Mouse (Mus musculus): Measurements from ENCODE around the gene Crb2. TPM values are rescaled to one million over a fixed set of nuclear protein-coding genes. Genes with fewer than 3 reads are reported as not detected.

Gene Crb2
- polyA plus RNA-seq, 1 experiment from 2014 or later: 7.7 TPM

DNA sequence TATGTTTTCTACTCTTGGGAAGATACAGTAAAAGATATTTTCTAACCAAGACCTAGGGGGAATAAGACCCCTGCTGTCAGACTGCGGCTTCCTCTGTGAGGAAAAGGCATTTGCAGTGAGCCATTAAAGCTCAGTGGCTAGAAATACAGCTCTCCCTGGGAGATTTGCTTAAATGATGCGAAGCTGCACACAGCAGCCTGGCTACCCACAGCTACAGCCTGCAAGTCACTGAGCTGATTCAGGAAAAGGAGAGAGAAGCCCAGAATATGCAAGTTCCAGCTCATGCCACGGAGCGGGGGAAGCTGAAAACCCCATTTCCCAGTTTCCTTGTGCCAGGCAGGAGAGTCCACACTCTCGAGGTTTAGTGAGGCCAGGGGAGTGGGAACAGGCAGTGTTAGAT is 46.1 kb downstream of the Crb2 start:
- H3K9ac ChIP-seq (ENCODE audit: low read depth, low read length): no peak overlapping the region
- no peaks in the 10 kb centered on the region for H3K27me3 ChIP-seq (ENCODE audit: control insufficient read depth, insufficient read depth, low read length)
- H3K36me3 ChIP-seq (ENCODE audit: control insufficient read depth, insufficient read depth, low read length): no peaks in the 10 kb centered on the region
- no peak overlapping the region for H3K4me3 ChIP-seq (ENCODE audit: low read depth, low read length)
- H3K9me3 ChIP-seq (ENCODE audit: control insufficient read depth, low read length): no peaks in the 10 kb centered on the region
- H3K4me2 ChIP-seq (replicated peaks; ENCODE audit: low read depth, low read length): no peak overlapping the region
- DNase-seq (ENCODE audit: low spot score) (no peak), ATAC-seq (ENCODE audit: low FRiP score) (no peak)
- H3K27ac ChIP-seq (ENCODE audit: low read depth, low read length): no peak overlapping the region
- WGBS: 57% methylated on average over 5 of the region's 5 CpGs
- H3K4me1 ChIP-seq (replicated peaks; ENCODE audit: control insufficient read depth, insufficient read depth, low read length): no peaks in the 10 kb centered on the region

GRCm38 (mm10) chr2:37823826-37824225 is 47.8 kb downstream of the Crb2 start:
- no peaks in the 10 kb centered on the region for H3K9me3 ChIP-seq (ENCODE audit: control insufficient read depth, low read length)
- no peak overlapping the region for H3K4me2 ChIP-seq (replicated peaks; ENCODE audit: low read depth, low read length)
- H3K27me3 ChIP-seq (ENCODE audit: control insufficient read depth, insufficient read depth, low read length): no peaks in the 10 kb centered on the region
- ATAC-seq (ENCODE audit: low FRiP score) (no peak), DNase-seq (ENCODE audit: low spot score) (no peak)
- no peak overlapping the region for H3K27ac ChIP-seq (ENCODE audit: low read depth, low read length)
- H3K9ac ChIP-seq (ENCODE audit: low read depth, low read length): no peak overlapping the region
- H3K36me3 ChIP-seq (ENCODE audit: control insufficient read depth, insufficient read depth, low read length): no peaks in the 10 kb centered on the region
- H3K4me3 ChIP-seq (ENCODE audit: low read depth, low read length): no peak overlapping the region
- H3K4me1 ChIP-seq (replicated peaks; ENCODE audit: control insufficient read depth, insufficient read depth, low read length): no peaks in the 10 kb centered on the region
- 76% methylated on average over 2 of the region's 2 CpGs for WGBS

GRCm38 (mm10) chr2:37829758-37830275 is 53.8 kb downstream of the Crb2 start:
- Histone ChIP-seq H3K27me3 (ENCODE audit: control insufficient read depth, insufficient read depth, low read length) (no peaks in the 10 kb centered on the region), H3K27ac (ENCODE audit: low read depth, low read length) (no peak overlapping the region), H3K9ac (ENCODE audit: low read depth, low read length) (no peak overlapping the region), H3K9me3 (ENCODE audit: control insufficient read depth, low read length) (no peaks in the 10 kb centered on the region), H3K36me3 (ENCODE audit: control insufficient read depth, insufficient read depth, low read length) (no peaks in the 10 kb centered on the region), H3K4me1 (replicated peaks; ENCODE audit: control insufficient read depth, insufficient read depth, low read length) (no peaks in the 10 kb centered on the region; the same call in none of the 2 replicates), H3K4me3 (ENCODE audit: low read depth, low read length) (no peak overlapping the region), H3K4me2 (replicated peaks; ENCODE audit: low read depth, low read length) (no peak overlapping the region)
- DNase-seq (ENCODE audit: low spot score): peak; percentile 36
- ATAC-seq (ENCODE audit: low FRiP score): peak; percentile 72
- 34% methylated on average over 9 of the region's 9 CpGs for WGBS

DNA sequence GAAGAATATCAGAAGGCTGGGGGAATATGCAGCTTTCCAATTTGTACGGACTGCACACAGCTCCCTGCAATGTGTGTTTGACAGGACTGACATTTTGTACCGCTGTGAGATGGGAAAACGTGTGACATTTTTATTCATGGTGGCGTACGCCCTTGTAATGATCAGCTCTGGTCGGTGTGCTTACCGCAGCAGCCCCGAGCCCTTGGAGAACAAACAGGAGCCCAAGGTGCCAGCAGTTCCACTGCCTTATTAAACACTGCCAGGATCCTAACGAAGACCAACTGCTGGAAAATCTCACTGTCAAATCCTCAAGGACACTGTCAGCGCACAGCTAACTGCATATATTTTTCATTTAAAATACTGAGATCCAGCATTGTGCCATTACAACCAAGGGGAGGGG is 56.2 kb downstream of the Crb2 start:
- Histone ChIP-seq H3K27ac (ENCODE audit: low read depth, low read length) (no peak overlapping the region), H3K27me3 (ENCODE audit: control insufficient read depth, insufficient read depth, low read length) (no peaks in the 10 kb centered on the region), H3K9me3 (ENCODE audit: control insufficient read depth, low read length) (no peaks in the 10 kb centered on the region), H3K4me2 (replicated peaks; ENCODE audit: low read depth, low read length) (no peak overlapping the region), H3K9ac (ENCODE audit: low read depth, low read length) (no peak overlapping the region), H3K4me1 (replicated peaks; ENCODE audit: control insufficient read depth, insufficient read depth, low read length) (no peaks in the 10 kb centered on the region; the same call in none of the 2 replicates), H3K36me3 (ENCODE audit: control insufficient read depth, insufficient read depth, low read length) (no peaks in the 10 kb centered on the region), H3K4me3 (ENCODE audit: low read depth, low read length) (no peak overlapping the region)
- WGBS: 89% methylated on average over 10 of the region's 10 CpGs
- DNase-seq (ENCODE audit: low spot score): no peak
- ATAC-seq (ENCODE audit: low FRiP score): no peak

DNA sequence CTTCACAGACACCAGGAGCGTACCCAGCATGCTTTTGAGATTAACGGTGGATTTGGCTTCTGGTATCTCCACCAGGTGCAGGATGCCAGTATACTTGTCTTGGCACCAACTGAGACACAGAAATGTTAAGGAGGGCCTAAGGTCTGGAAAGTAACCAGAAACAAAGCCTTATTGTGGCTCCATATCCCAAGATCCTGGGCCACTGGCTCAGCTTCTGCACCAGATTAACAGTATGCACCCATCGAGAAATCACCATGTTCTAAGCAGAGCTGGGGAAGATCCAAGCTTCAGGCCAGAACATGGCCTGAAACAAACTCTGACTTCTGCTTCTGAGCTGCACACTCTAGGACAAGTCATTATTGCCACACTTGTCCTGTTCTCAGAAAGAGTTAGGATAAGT is 60.9 kb downstream of the Crb2 start:
- Histone ChIP-seq H3K4me1 (replicated peaks; ENCODE audit: control insufficient read depth, insufficient read depth, low read length) (no peaks in the 10 kb centered on the region), H3K4me2 (replicated peaks; ENCODE audit: low read depth, low read length) (no peak overlapping the region), H3K36me3 (ENCODE audit: control insufficient read depth, insufficient read depth, low read length) (no peaks in the 10 kb centered on the region), H3K27ac (ENCODE audit: low read depth, low read length) (no peak overlapping the region), H3K9me3 (ENCODE audit: control insufficient read depth, low read length) (no peaks in the 10 kb centered on the region), H3K9ac (ENCODE audit: low read depth, low read length) (no peak overlapping the region), H3K27me3 (ENCODE audit: control insufficient read depth, insufficient read depth, low read length) (no peaks in the 10 kb centered on the region), H3K4me3 (ENCODE audit: low read depth, low read length) (no peak overlapping the region)
- DNase-seq (ENCODE audit: low spot score): no peak
- 94% methylated on average over 3 of the region's 3 CpGs for WGBS
- ATAC-seq (ENCODE audit: low FRiP score): no peak

DNA sequence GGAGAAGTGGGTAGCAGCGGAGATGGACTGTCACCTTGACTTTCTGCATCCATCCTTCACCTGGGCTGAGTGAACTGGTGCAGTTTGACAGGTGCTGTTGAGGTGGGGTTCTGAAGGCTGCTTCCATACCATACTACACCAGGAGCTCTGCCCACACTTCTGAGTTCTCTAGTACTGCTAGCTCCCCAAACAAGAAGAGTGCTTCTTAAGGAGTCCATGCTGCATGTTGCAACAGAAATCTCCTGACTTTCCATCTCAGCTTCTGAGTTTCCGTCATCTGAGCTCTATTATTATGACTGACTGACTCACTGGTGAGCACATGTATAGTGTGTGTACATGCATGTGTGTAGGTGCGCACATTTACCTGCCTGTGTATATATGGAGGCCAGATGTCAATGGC is 61.5 kb downstream of the Crb2 start:
- Histone ChIP-seq H3K27ac (ENCODE audit: low read depth, low read length) (no peak overlapping the region), H3K4me2 (replicated peaks; ENCODE audit: low read depth, low read length) (no peak overlapping the region), H3K9ac (ENCODE audit: low read depth, low read length) (no peak overlapping the region), H3K4me3 (ENCODE audit: low read depth, low read length) (no peak overlapping the region), H3K27me3 (ENCODE audit: control insufficient read depth, insufficient read depth, low read length) (no peaks in the 10 kb centered on the region), H3K9me3 (ENCODE audit: control insufficient read depth, low read length) (no peaks in the 10 kb centered on the region), H3K4me1 (replicated peaks; ENCODE audit: control insufficient read depth, insufficient read depth, low read length) (peaks cover under 1% of the 10 kb centered on the region; the same call in 1 of the 2 replicates), H3K36me3 (ENCODE audit: control insufficient read depth, insufficient read depth, low read length) (no peaks in the 10 kb centered on the region)
- DNase-seq (ENCODE audit: low spot score) (no peak), ATAC-seq (ENCODE audit: low FRiP score) (no peak)
- WGBS: 98% methylated on average over 3 of the region's 3 CpGs

DNA sequence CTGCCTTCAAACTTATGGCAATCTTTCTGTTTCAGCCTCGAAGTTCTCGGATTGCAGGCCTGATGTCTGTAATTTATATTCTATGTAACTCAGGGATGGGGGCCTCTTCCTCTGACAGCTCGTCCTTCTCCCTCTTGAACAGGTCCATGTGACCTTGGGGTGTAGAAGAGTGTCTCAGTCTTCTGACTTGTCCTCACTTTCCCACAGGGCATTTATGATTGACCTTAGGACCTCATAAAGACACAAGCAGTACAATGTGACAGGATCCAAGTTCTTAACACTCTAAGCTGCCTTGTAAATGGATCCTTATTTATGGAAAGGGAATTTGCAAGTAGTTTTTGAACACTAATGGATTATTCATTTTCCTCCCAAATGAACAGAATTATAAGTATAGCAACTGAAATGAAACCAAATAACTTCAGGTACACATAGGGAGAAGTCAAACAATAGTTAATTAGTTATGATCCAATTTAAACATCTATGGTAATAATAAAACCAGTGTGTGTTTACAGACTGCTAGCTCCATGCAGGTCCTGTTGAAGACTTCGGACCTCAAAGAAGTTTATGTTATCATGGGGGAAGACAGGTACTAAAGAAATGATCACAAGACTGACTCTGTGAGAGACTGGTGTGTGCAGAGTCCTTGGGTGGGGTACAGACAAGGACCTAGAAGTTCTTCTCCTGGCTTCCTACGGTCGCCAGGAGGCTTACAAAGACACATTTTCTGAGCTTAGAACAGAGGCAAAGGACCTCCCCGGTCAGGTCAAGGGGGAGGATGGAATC is 62.3 kb downstream of the Crb2 start:
- no peak overlapping the region for H3K9ac ChIP-seq (ENCODE audit: low read depth, low read length)
- 86% methylated on average over 7 of the region's 7 CpGs for WGBS
- no peak for DNase-seq (ENCODE audit: low spot score)
- H3K4me3 ChIP-seq (ENCODE audit: low read depth, low read length): no peak overlapping the region
- H3K9me3 ChIP-seq (ENCODE audit: control insufficient read depth, low read length): no peaks in the 10 kb centered on the region
- H3K36me3 ChIP-seq (ENCODE audit: control insufficient read depth, insufficient read depth, low read length): no peaks in the 10 kb centered on the region
- no peak overlapping the region for H3K4me2 ChIP-seq (replicated peaks; ENCODE audit: low read depth, low read length)
- ATAC-seq (ENCODE audit: low FRiP score): no peak
- no peak overlapping the region for H3K27ac ChIP-seq (ENCODE audit: low read depth, low read length)
- no peaks in the 10 kb centered on the region for H3K27me3 ChIP-seq (ENCODE audit: control insufficient read depth, insufficient read depth, low read length)
- H3K4me1 ChIP-seq (replicated peaks; ENCODE audit: control insufficient read depth, insufficient read depth, low read length): peaks cover 8% of the 10 kb centered on the region; the same call in 1 of the 2 replicates

DNA sequence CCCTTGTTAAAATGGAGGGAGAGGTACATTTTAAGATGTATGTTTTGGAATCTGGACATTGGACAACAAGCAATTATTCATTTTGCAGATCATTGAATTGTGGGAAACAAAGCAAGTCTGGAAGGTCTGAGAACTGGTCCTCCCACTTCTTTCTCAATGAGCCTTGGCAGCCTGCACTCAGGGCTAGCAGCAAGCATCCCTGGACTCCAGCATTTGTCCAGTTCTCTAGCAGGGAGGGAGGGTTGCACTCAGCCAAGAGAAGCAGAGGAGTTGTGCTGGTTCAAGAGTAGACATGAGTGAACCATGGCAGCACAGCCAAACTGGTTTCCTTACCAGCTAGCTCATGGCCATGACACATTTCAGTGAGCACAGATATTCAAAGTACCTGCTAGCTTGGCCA is 63.9 kb downstream of the Crb2 start:
- no peak overlapping the region for H3K27ac ChIP-seq (ENCODE audit: low read depth, low read length)
- peaks cover 8% of the 10 kb centered on the region; the same call in 1 of the 2 replicates for H3K4me1 ChIP-seq (replicated peaks; ENCODE audit: control insufficient read depth, insufficient read depth, low read length)
- no peaks in the 10 kb centered on the region for H3K36me3 ChIP-seq (ENCODE audit: control insufficient read depth, insufficient read depth, low read length)
- no peak for DNase-seq (ENCODE audit: low spot score)
- no peak for ATAC-seq (ENCODE audit: low FRiP score)
- H3K9me3 ChIP-seq (ENCODE audit: control insufficient read depth, low read length): no peaks in the 10 kb centered on the region
- no peak overlapping the region for H3K9ac ChIP-seq (ENCODE audit: low read depth, low read length)
- no peak overlapping the region for H3K4me2 ChIP-seq (replicated peaks; ENCODE audit: low read depth, low read length)
- no peaks in the 10 kb centered on the region for H3K27me3 ChIP-seq (ENCODE audit: control insufficient read depth, insufficient read depth, low read length)
- H3K4me3 ChIP-seq (ENCODE audit: low read depth, low read length): no peak overlapping the region

- no peaks in the 10 kb centered on the region for H3K9me3 ChIP-seq (ENCODE audit: control insufficient read depth, low read length)
- no peak overlapping the region for H3K4me3 ChIP-seq (ENCODE audit: low read depth, low read length)
- DNase-seq (ENCODE audit: low spot score) (peak; percentile 51), ATAC-seq (ENCODE audit: low FRiP score) (peak; percentile 89)
- H3K9ac ChIP-seq (ENCODE audit: low read depth, low read length): no peak overlapping the region
- H3K4me2 ChIP-seq (replicated peaks; ENCODE audit: low read depth, low read length): no peak overlapping the region
- 2% methylated on average over 7 of the region's 7 CpGs for WGBS
- peak overlapping the region; percentile 61; the same call in 1 of the 2 replicates for H3K27ac ChIP-seq (ENCODE audit: low read depth, low read length)
- H3K27me3 ChIP-seq (ENCODE audit: control insufficient read depth, insufficient read depth, low read length): no peaks in the 10 kb centered on the region
- H3K36me3 ChIP-seq (ENCODE audit: control insufficient read depth, insufficient read depth, low read length): no peaks in the 10 kb centered on the region
- peaks cover 8% of the 10 kb centered on the region; the same call in 1 of the 2 replicates for H3K4me1 ChIP-seq (replicated peaks; ENCODE audit: control insufficient read depth, insufficient read depth, low read length)
Observed at GRCm38 (mm10) chr2:37842151-37842569, 66.1 kb downstream of the Crb2 start.

All from hindbrain, embryonic 11.5 days (tissue).